Mouse (Mus musculus) adrenal gland, adult 8-10 months (tissue): ENCODE measurements around the gene Slc29a2. TPM values are rescaled to one million over a fixed set of nuclear protein-coding genes. Genes with fewer than 3 reads are reported as not detected.
A peak's percentile ranks its signal among the peaks of the same experiment; 100 is the strongest.

ENCODE experiments used
- DNase-seq: peaks from one replicate; pipeline ENCODE4 v3.0.0; 2022
- total RNA-seq, 4 experiments: library from RNA; stranded (reverse); gene quantifications; 2 replicates each; pipeline ENCODE4 v1.2.4; 2022

Slc29a2 gene
- total RNA-seq, 4 experiments from 2014 or later: 4.0 to 5.7 (median 4.5) TPM

GRCm38 (mm10) chr19:5036577-5036976 is 12.9 kb downstream of the Slc29a2 start:
- DNase-seq: no peak

- peak; percentile 78 for DNase-seq
Measured at GRCm38 (mm10) chr19:5037678-5038571, 14.3 kb downstream of the Slc29a2 start.

GRCm38 (mm10) chr19:5038709-5039156 is 15.1 kb downstream of the Slc29a2 start, which contains the start of the genes B4gat1 and AC124502.3:
Gene B4gat1 (plus strand): TSS chr19:5038826.
Gene AC124502.3 (plus strand): TSS chr19:5038891.
- peak; percentile 84 for DNase-seq

GRCm38 (mm10) chr19:5039301-5040114 is 15.8 kb downstream of the Slc29a2 start:
- no peak for DNase-seq

GRCm38 (mm10) chr19:5040862-5041523 is 17.3 kb downstream of the Slc29a2 start, which contains the start of gene Brms1:
Gene Brms1 (plus strand): TSS chr19:5041354.
- DNase-seq: peak; percentile 91

GRCm38 (mm10) chr19:5041588-5041987 is 17.9 kb downstream of the Slc29a2 start:
- DNase-seq: no peak

- no peak for DNase-seq
Measured at GRCm38 (mm10) chr19:5045531-5045930, 21.9 kb downstream of the Slc29a2 start.

GRCm38 (mm10) chr19:5048138-5049056 is 24.7 kb downstream of the Slc29a2 start:
- no peak for DNase-seq

GRCm38 (mm10) chr19:5049325-5049724 is 25.7 kb downstream of the Slc29a2 start:
- DNase-seq: no peak

- DNase-seq: peak; percentile 61
Measured at GRCm38 (mm10) chr19:5050047-5050905, 26.6 kb downstream of the Slc29a2 start, which contains the start of gene Rin1. Gene Rin1 (plus strand): TSS chr19:5050481.

- DNase-seq: no peak
Measured at GRCm38 (mm10) chr19:5051031-5051430, 27.4 kb downstream of the Slc29a2 start.

GRCm38 (mm10) chr19:5051515-5051914 is 27.9 kb downstream of the Slc29a2 start:
- no peak for DNase-seq

GRCm38 (mm10) chr19:5052166-5052822 is 28.6 kb downstream of the Slc29a2 start:
- DNase-seq: no peak

- DNase-seq: no peak
Measured at GRCm38 (mm10) chr19:5052853-5053252, 29.2 kb downstream of the Slc29a2 start.

- DNase-seq: no peak
Measured at GRCm38 (mm10) chr19:5053909-5054308, 30.2 kb downstream of the Slc29a2 start.

- no peak for DNase-seq
Measured at GRCm38 (mm10) chr19:5056251-5056650, 32.6 kb downstream of the Slc29a2 start.

GRCm38 (mm10) chr19:5057876-5058775 is 34.5 kb downstream of the Slc29a2 start:
- no peak for DNase-seq
